Mouse (Mus musculus) hindbrain, embryonic 14.5 days (tissue): ENCODE data around the gene Btbd9. TPM values are rescaled to one million over a fixed set of nuclear protein-coding genes. Genes with fewer than 3 reads are reported as not detected.
"Not testable (repeated sequence)": the region's sequence is repeated elsewhere in the genome, so short reads cannot be mapped to it uniquely, and the experiment has no call there.

ENCODE experiments used
- ATAC-seq: fragments of 200-750 bp; cut with Nextera tagmentation; 2 replicates; pipeline ENCODE4 v1.8.0; 2017; ENCODE audit warnings: moderate number of reproducible peaks, mild to moderate bottlenecking, moderate TSS enrichment, moderate library complexity; ENCODE audit not compliant: low FRiP score
- DNase-seq: peaks from one replicate; pipeline ENCODE4 v3.0.0-alpha.2; 2015; ENCODE audit warnings: low spot score
- H3K27ac ChIP-seq: fragments of 300-500 bp; sonication (generic); 2 replicates; pipeline ENCODE4 v1.5.1; 2014; ENCODE audit warnings: mild to moderate bottlenecking, moderate library complexity
- H3K27me3 ChIP-seq: fragments of 300-500 bp; sonication (generic); 2 replicates; pipeline ENCODE4 v1.6.1; 2014; ENCODE audit warnings: mild to moderate bottlenecking, low read length, mixed read lengths; ENCODE audit not compliant: control insufficient read depth, insufficient read depth
- H3K36me3 ChIP-seq: fragments of 300-500 bp; sonication (generic); replicated peaks from 2 replicates; pipeline ENCODE4 v1.6.1; 2014; ENCODE audit not compliant: control insufficient read depth, insufficient read depth
- H3K4me1 ChIP-seq: fragments of 300-500 bp; sonication (generic); replicated peaks from 2 replicates; pipeline ENCODE4 v1.6.1; 2014; ENCODE audit warnings: antibody characterized with exemption, low read length, mixed read lengths; ENCODE audit not compliant: control insufficient read depth, insufficient read depth
- H3K4me2 ChIP-seq: fragments of 300-500 bp; sonication (generic); replicated peaks from 2 replicates; pipeline ENCODE4 v1.6.1; 2014; ENCODE audit warnings: mild to moderate bottlenecking, moderate library complexity
- H3K4me3 ChIP-seq: fragments of 300-500 bp; sonication (generic); replicated peaks from 2 replicates; pipeline ENCODE4 v1.5.1; 2014; ENCODE audit warnings: mild to moderate bottlenecking, low read length
- H3K9ac ChIP-seq: fragments of 300-500 bp; sonication (generic); 2 replicates; pipeline ENCODE4 v1.6.1; 2014
- H3K9me3 ChIP-seq: fragments of 300-500 bp; sonication (generic); 2 replicates; pipeline ENCODE4 v1.6.1; 2016; ENCODE audit warnings: low read length; ENCODE audit not compliant: control insufficient read depth
- WGBS: fragments of 180-500 bp; shearing (Covaris S2); extraction: QIAGEN DNeasy Blood & Tissue Kit; methylation state at CpG from one replicate; pipeline ENCODE4 v1.1.7; 2014; 5-methylcytosine and 5-hydroxymethylcytosine counted together
- polyA plus RNA-seq: library from polyadenylated mRNA; unstranded; fragments of >200 nt; fragmentation: Nextera tagmentation; extraction: Ambion mirVana; gene quantifications from 2 replicates; pipeline ENCODE4 v1.2.1, GENCODE M21; 2014

Gene Btbd9
- polyA plus RNA-seq = 117 and 126 TPM in 2 replicates

DNA sequence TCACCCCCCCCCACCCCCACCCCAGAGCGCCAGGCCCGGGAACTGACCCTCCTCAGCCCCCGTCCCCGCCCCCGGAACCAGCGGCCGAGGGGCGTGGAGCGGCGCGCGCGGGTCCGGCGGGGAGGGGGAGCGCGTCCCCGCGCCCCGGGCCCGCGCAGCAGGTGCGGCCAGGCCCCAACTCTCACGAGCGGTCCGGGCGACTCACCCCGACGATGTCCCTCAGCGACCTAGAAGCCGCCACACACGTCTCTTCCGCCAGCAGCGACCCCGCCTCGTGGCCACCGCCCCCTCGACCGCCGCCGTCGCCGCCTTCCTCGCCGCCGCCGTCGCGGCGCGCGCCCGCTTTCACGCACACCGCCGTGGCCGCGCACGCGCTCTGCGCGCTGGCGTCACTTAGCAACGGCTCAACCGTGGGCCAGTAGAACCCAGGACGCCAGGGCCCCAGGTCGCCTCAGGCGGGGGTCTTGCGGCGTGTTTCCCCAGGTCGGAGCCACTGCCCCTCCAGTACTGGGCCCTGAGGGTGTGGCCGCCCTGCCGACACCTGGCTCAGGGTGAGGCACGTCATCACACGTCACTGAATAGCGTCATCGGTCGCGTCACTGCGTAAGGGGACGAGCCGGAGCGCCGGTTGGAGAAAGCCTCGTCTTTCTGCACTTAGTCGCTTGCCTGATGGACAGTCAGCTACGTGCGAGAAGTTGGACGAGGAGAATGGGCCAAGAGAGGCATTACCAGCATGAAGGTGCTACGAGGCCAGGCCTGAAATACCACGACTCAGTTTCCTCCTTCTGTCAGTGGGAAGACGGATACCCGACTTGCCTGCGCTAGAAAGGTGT is at the start of gene Btbd9:
Gene Btbd9, minus strand, starts transcription at position 548 of the 833 bp plus-strand sequence.
- no peaks in the 10 kb centered on the region for H3K27me3 ChIP-seq
- peak within 1 kb of the TSS; percentile 70 for H3K9ac ChIP-seq
- peak within 1 kb of the TSS; percentile 74 for H3K4me2 ChIP-seq
- ATAC-seq = peak; percentile 93
- no peaks in the 10 kb centered on the region for H3K9me3 ChIP-seq
- peak; percentile 92 for DNase-seq
- peak within 1 kb of the TSS; percentile 94 for H3K27ac ChIP-seq
- WGBS = under 1% methylated on average over 77 of the region's 94 CpGs
- H3K4me1 ChIP-seq = peaks cover 23% of the 10 kb centered on the region
- H3K36me3 ChIP-seq = no peaks in the 10 kb centered on the region
- H3K4me3 ChIP-seq = peak within 1 kb of the TSS; percentile 68

DNA sequence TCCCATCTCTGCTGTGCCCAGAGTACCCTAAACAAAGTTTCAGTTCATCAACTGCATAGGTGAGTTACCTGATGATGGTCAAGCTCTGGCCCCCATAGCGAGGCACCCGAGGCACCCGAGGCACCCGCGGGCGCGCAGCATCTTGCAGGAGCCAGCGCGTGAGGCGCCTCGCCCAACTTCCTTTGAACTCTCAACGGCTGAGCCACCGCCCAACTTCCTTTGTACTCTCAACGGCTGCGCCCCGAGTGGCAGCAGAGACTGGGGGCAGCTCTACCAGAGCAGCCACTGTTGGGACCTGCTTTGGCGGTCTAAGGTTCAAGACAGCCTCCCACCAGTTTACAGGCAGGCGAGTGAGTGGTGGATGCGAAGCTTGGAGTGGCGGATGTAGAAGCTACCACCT is 47.8 kb upstream of the Btbd9 start, which contains the start of gene Dnah8:
Gene Dnah8, plus strand, starts transcription at position 223 of the 400 bp plus-strand sequence.
- H3K9ac ChIP-seq, H3K4me2 ChIP-seq: not testable (repeated sequence)
- WGBS = no CpG with 5 or more reads among the region's 20 CpGs

DNA sequence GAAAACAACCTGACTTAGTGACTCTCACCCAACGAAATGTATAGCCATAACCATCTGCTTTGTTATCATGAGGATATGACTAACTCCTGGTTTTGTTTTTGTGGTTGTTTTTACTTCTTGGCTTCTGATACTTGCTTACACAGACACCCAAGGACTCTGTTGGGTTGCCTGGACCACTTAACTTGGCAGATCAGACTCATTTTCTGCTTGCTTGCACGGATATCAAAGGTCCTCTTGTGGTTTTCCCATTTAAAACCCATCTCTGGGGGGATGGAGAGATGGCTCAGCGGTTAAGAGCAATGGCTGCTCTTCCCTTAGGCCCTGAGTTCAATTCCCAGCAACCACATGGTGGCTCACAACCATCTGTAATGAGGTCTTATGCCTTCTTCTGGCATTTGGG is 46.9 kb upstream of the Btbd9 start:
- no peak for ATAC-seq
- H3K27ac ChIP-seq = no peak overlapping the region
- no peaks in the 10 kb centered on the region for H3K9me3 ChIP-seq
- H3K4me2 ChIP-seq = no peak overlapping the region
- WGBS = 83% methylated on average over 3 of the region's 3 CpGs
- no peaks in the 10 kb centered on the region for H3K4me1 ChIP-seq
- no peaks in the 10 kb centered on the region for H3K36me3 ChIP-seq
- H3K27me3 ChIP-seq = no peaks in the 10 kb centered on the region
- no peak for DNase-seq
- H3K4me3 ChIP-seq = no peak overlapping the region
- H3K9ac ChIP-seq = no peak overlapping the region

More for the DNA sequence above, 47.8 kb upstream of the Btbd9 start, which contains the start of gene Dnah8:
- not testable (repeated sequence) for H3K4me1 ChIP-seq, H3K9me3 ChIP-seq, H3K27ac ChIP-seq, H3K4me3 ChIP-seq, DNase-seq, H3K36me3 ChIP-seq, ATAC-seq, H3K27me3 ChIP-seq

GRCm38 (mm10) chr17:30621450-30621849 is 45.2 kb upstream of the Btbd9 start:
- no peak overlapping the region for H3K9ac ChIP-seq
- no peaks in the 10 kb centered on the region for H3K36me3 ChIP-seq
- ATAC-seq (no peak), DNase-seq (no peak)
- no peaks in the 10 kb centered on the region for H3K27me3 ChIP-seq
- no peak overlapping the region for H3K4me2 ChIP-seq
- WGBS = 78% methylated on average over 4 of the region's 4 CpGs
- no peak overlapping the region for H3K27ac ChIP-seq
- no peaks in the 10 kb centered on the region for H3K4me1 ChIP-seq
- no peak overlapping the region for H3K4me3 ChIP-seq
- no peaks in the 10 kb centered on the region for H3K9me3 ChIP-seq

- 81% methylated on average over 2 of the region's 2 CpGs for WGBS
- H3K4me2 ChIP-seq = no peak overlapping the region
- ATAC-seq (no peak), DNase-seq (no peak)
- no peak overlapping the region for H3K9ac ChIP-seq
- H3K27ac ChIP-seq = no peak overlapping the region
- no peak overlapping the region for H3K4me3 ChIP-seq
- H3K27me3 ChIP-seq = no peaks in the 10 kb centered on the region
- no peaks in the 10 kb centered on the region for H3K36me3 ChIP-seq
- no peaks in the 10 kb centered on the region for H3K4me1 ChIP-seq
- no peaks in the 10 kb centered on the region for H3K9me3 ChIP-seq
Observed at GRCm38 (mm10) chr17:30620548-30620947, 44.3 kb upstream of the Btbd9 start.

DNA sequence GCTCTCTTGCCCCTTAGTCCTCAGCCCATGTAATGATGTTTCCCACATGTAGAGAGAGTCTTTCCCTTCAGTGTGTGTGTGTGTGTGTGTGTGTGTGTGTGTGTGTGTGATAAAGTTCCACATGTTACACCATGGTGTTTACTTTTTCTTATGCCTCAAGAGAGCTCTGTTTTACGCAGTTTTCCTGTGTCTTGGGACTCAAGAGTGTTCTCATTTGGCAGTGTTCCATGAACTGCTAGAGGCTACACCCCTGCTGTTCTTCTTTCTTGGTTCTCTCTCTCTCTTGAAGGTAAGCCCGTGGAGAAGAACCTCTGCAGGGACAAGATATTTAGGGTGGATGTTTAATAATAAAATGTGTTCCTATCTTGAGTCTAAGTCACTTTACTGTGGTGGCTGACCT is 42.9 kb upstream of the Btbd9 start:
- 47% methylated on average over 2 of the region's 2 CpGs for WGBS
- H3K4me3 ChIP-seq = no peak overlapping the region
- no peaks in the 10 kb centered on the region for H3K9me3 ChIP-seq
- H3K9ac ChIP-seq = no peak overlapping the region
- H3K36me3 ChIP-seq = no peaks in the 10 kb centered on the region
- no peaks in the 10 kb centered on the region for H3K4me1 ChIP-seq
- no peak overlapping the region for H3K27ac ChIP-seq
- H3K27me3 ChIP-seq = no peaks in the 10 kb centered on the region
- DNase-seq = no peak
- no peak overlapping the region for H3K4me2 ChIP-seq
- no peak for ATAC-seq

GRCm38 (mm10) chr17:30618136-30618891 is 42.0 kb upstream of the Btbd9 start:
- Histone ChIP-seq H3K9me3 (no peaks in the 10 kb centered on the region), H3K27me3 (no peaks in the 10 kb centered on the region), H3K4me1 (no peaks in the 10 kb centered on the region), H3K9ac (no peak overlapping the region), H3K4me2 (no peak overlapping the region), H3K4me3 (no peak overlapping the region), H3K36me3 (no peaks in the 10 kb centered on the region), H3K27ac (no peak overlapping the region)
- ATAC-seq (no peak), DNase-seq (no peak)
- 88% methylated on average over 3 of the region's 3 CpGs for WGBS

GRCm38 (mm10) chr17:30616203-30616602 is 39.9 kb upstream of the Btbd9 start:
- H3K4me1 ChIP-seq = 0 out of 2 replicates have a peak, but pooled peaks cover 3% of the 10 kb centered on the region
- no peak overlapping the region for H3K4me3 ChIP-seq
- H3K27ac ChIP-seq = no peak overlapping the region
- WGBS = 92% methylated on average over 5 of the region's 5 CpGs
- H3K27me3 ChIP-seq = no peaks in the 10 kb centered on the region
- ATAC-seq (no peak), DNase-seq (no peak)
- no peak overlapping the region for H3K4me2 ChIP-seq
- no peak overlapping the region for H3K9ac ChIP-seq
- no peaks in the 10 kb centered on the region for H3K36me3 ChIP-seq
- no peaks in the 10 kb centered on the region for H3K9me3 ChIP-seq

DNA sequence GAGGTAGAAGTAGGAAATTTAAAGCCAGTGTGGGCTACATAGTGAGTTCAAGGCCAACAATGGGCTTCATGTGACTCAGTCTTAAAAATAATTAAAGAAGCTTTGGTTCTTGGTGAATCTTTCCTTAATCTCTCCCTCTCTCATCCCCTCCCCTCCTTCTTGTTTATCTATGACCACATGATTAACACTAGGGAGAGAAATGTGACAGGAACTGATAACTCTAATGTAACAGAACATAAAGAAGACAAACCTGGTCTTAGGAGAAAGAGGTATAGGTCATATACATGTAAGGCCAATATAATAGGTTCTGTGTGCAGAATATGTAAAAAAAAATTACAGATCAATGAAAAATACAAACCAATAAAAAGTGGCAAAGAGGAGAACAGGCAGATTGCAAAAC is 37.1 kb upstream of the Btbd9 start:
- Histone ChIP-seq H3K4me1 (0 out of 2 replicates have a peak, but pooled peaks cover 6% of the 10 kb centered on the region), H3K4me2 (no peak overlapping the region), H3K27ac (no peak overlapping the region), H3K9ac (no peak overlapping the region), H3K36me3 (no peaks in the 10 kb centered on the region), H3K4me3 (no peak overlapping the region), H3K27me3 (no peaks in the 10 kb centered on the region), H3K9me3 (no peaks in the 10 kb centered on the region)
- DNase-seq (no peak), ATAC-seq (no peak)
